16 mouse cellular contexts compared by ENCODE assay signal in genomic region chr5:31983817-31984368, GRCm38 (mm10).
DNase-seq lines count a peak whose midpoint lies in the region; ATAC-seq and TF ChIP-seq lines count a peak whose summit lies in the region.
"Had no signal": no experiment of that assay in that cellular context is flagged by ENCODE, and none has a peak within 500 bp of the region (broad histone marks: within the 10 kb centered on the region; RNA-seq: fewer than 3 reads in every experiment).

No protein-coding gene starts in this region.

- H3K4me2 ChIP-seq in liver, postnatal 0 days (ENCODE audit: low read depth, low read length): 0 out of 2 replicates have a peak overlapping the region, but pooled peaks have one; percentile 3
- H3K4me2 ChIP-seq in liver, embryonic 11.5 days: no peak overlapping the region
- no peak overlapping the region for H3K4me2 ChIP-seq in embryonic facial prominence, embryonic 15.5 days (replicated peaks)
- no peak overlapping the region for H3K4me2 ChIP-seq in stomach, embryonic 16.5 days (ENCODE audit: low read depth, low read length)
- H3K4me2 ChIP-seq: hindbrain, embryonic 13.5 days; intestine, embryonic 15.5 days; liver, embryonic 15.5 days had no signal

- ATAC-seq in liver, postnatal 0 days: no peak
- ATAC-seq in liver, embryonic 11.5 days (replicated peaks; ENCODE audit: low FRiP score): no peak
- peak; percentile 54; the same call in 1 of the 2 replicates for ATAC-seq in embryonic facial prominence, embryonic 15.5 days (ENCODE audit: insufficient number of reproducible peaks, low FRiP score, low TSS enrichment, low read depth)
- no peak for ATAC-seq in stomach, embryonic 16.5 days (ENCODE audit: insufficient read depth, low FRiP score)
- ATAC-seq: intestine, embryonic 15.5 days had no signal

- no peak for TF ChIP-seq RAD21 in MEL (IDR thresholded peaks at IDR 0.05; ENCODE audit: low read depth, low read length)

- no peaks in the 10 kb centered on the region for H3K27me3 ChIP-seq in liver, postnatal 0 days (ENCODE audit: insufficient read depth, low read length)
- no peaks in the 10 kb centered on the region for H3K27me3 ChIP-seq in liver, embryonic 11.5 days (replicated peaks; ENCODE audit: control insufficient read depth, insufficient read depth, low read length)
- H3K27me3 ChIP-seq in MEL (ENCODE audit: control insufficient read depth in 1 of 2, insufficient read depth in 2 of 2, low read length in 2 of 2): no peaks in the 10 kb centered on the region
- no peaks in the 10 kb centered on the region for H3K27me3 ChIP-seq in embryonic facial prominence, embryonic 15.5 days
- no peaks in the 10 kb centered on the region for H3K27me3 ChIP-seq in stomach, embryonic 16.5 days (ENCODE audit: control insufficient read depth, insufficient read depth, low read length)
- H3K27me3 ChIP-seq in hindbrain, embryonic 10.5 days (ENCODE audit: insufficient read depth, poor library complexity, severe bottlenecking): no peaks in the 10 kb centered on the region
- H3K27me3 ChIP-seq: hindbrain, embryonic 13.5 days; intestine, embryonic 15.5 days; liver, embryonic 15.5 days had no signal

- H3K79me2 ChIP-seq in MEL (ENCODE audit: control insufficient read depth, insufficient read depth, low read length, poor library complexity): no peaks in the 10 kb centered on the region

- TF ChIP-seq CTCF in liver, postnatal 0 days (IDR thresholded peaks at IDR 0.05; ENCODE audit: low read depth): no peak
- TF ChIP-seq CTCF in MEL (IDR thresholded peaks at IDR 0.05 in 2 of 3, conservative IDR thresholded peaks at IDR 0.05 in 1 of 3; ENCODE audit: control insufficient read depth in 1 of 3, insufficient read depth in 1 of 3, low read depth in 2 of 3, low read length in 3 of 3, poor library complexity in 1 of 3, severe bottlenecking in 1 of 3): no peak

- DNase-seq in liver, postnatal 0 days: no peak
- no peak for DNase-seq in liver, embryonic 11.5 days (ENCODE audit: low spot score)
- no peak for DNase-seq in MEL (ENCODE audit: low read depth, low spot score)
- no peak for DNase-seq in kidney, postnatal 14 days
- DNase-seq in hindbrain, embryonic 10.5 days (ENCODE audit: low spot score): no peak
- DNase-seq: cerebellum, adult 8-10 months; embryo, embryonic 11 days; gastrocnemius, postnatal 36 days; midbrain, embryonic 14.5 days; right cerebral cortex, postnatal 4 days had no signal

- H3K4me1 ChIP-seq in liver, postnatal 0 days (ENCODE audit: insufficient read depth): peaks cover 3% of the 10 kb centered on the region
- no peaks in the 10 kb centered on the region; the same call in 1 of the 2 replicates for H3K4me1 ChIP-seq in liver, embryonic 11.5 days (replicated peaks; ENCODE audit: control insufficient read depth, insufficient read depth, low read length)
- peaks cover 4 to 14% of the 10 kb centered on the region in 2 experiments for H3K4me1 ChIP-seq in MEL (ENCODE audit: control insufficient read depth in 1 of 2, insufficient read depth in 2 of 2, low read length in 2 of 2)
- peaks cover 16% of the 10 kb centered on the region for H3K4me1 ChIP-seq in embryonic facial prominence, embryonic 15.5 days
- 0 out of 2 replicates have a peak, but pooled peaks cover 3% of the 10 kb centered on the region for H3K4me1 ChIP-seq in stomach, embryonic 16.5 days (ENCODE audit: control insufficient read depth, insufficient read depth, low read length)
- H3K4me1 ChIP-seq in hindbrain, embryonic 10.5 days (replicated peaks): no peaks in the 10 kb centered on the region
- H3K4me1 ChIP-seq: hindbrain, embryonic 13.5 days; intestine, embryonic 15.5 days; liver, embryonic 15.5 days had no signal

- no peaks in the 10 kb centered on the region for H3K36me3 ChIP-seq in liver, postnatal 0 days (replicated peaks; ENCODE audit: insufficient read depth, low read length)
- no peaks in the 10 kb centered on the region for H3K36me3 ChIP-seq in liver, embryonic 11.5 days (ENCODE audit: control insufficient read depth, insufficient read depth, low read length)
- peaks cover 0 to 12% of the 10 kb centered on the region in 2 experiments; a peak in 3 of 4 replicates for H3K36me3 ChIP-seq in MEL (ENCODE audit: control insufficient read depth in 1 of 2, insufficient read depth in 2 of 2, low read length in 2 of 2)
- H3K36me3 ChIP-seq in embryonic facial prominence, embryonic 15.5 days: no peaks in the 10 kb centered on the region
- no peaks in the 10 kb centered on the region for H3K36me3 ChIP-seq in stomach, embryonic 16.5 days (ENCODE audit: control insufficient read depth, insufficient read depth, low read length)
- no peaks in the 10 kb centered on the region for H3K36me3 ChIP-seq in hindbrain, embryonic 10.5 days
- H3K36me3 ChIP-seq: hindbrain, embryonic 13.5 days; intestine, embryonic 15.5 days; liver, embryonic 15.5 days had no signal

- no peak overlapping the region for H3K9ac ChIP-seq in liver, postnatal 0 days (replicated peaks)
- H3K9ac ChIP-seq in liver, embryonic 11.5 days (ENCODE audit: low read depth, low read length): no peak overlapping the region
- H3K9ac ChIP-seq in MEL (ENCODE audit: control insufficient read depth, low read depth, low read length, poor library complexity, severe bottlenecking): no peak overlapping the region
- no peak overlapping the region for H3K9ac ChIP-seq in embryonic facial prominence, embryonic 15.5 days
- H3K9ac ChIP-seq in stomach, embryonic 16.5 days (ENCODE audit: low read length): 0 out of 2 replicates have a peak overlapping the region, but pooled peaks have one; percentile 7
- H3K9ac ChIP-seq: hindbrain, embryonic 13.5 days; intestine, embryonic 15.5 days; liver, embryonic 15.5 days had no signal

- TF ChIP-seq EP300 in liver, postnatal 0 days (IDR thresholded peaks at IDR 0.05; ENCODE audit: low read depth): no peak
- TF ChIP-seq EP300 in MEL (IDR thresholded peaks at IDR 0.05; ENCODE audit: low read depth in 1 of 2, low read length in 2 of 2): no peak

- WGBS in liver, postnatal 0 days (ENCODE audit: insufficient replicate concordance): 54% methylated on average over 2 of the region's 2 CpGs
- WGBS in liver, embryonic 11.5 days: 75% methylated on average over 2 of the region's 2 CpGs
- WGBS in embryonic facial prominence, embryonic 15.5 days: 46% methylated on average over 2 of the region's 2 CpGs
- 71% methylated on average over 2 of the region's 2 CpGs for WGBS in stomach, embryonic 16.5 days
- 88% methylated on average over 2 of the region's 2 CpGs for WGBS in hindbrain, embryonic 10.5 days

- H3K9me3 ChIP-seq in liver, postnatal 0 days (ENCODE audit: low read length): no peaks in the 10 kb centered on the region
- no peaks in the 10 kb centered on the region for H3K9me3 ChIP-seq in liver, embryonic 11.5 days (ENCODE audit: control insufficient read depth, low read length)
- H3K9me3 ChIP-seq in MEL (replicated peaks; ENCODE audit: insufficient read depth, low read length): no peaks in the 10 kb centered on the region
- no peaks in the 10 kb centered on the region for H3K9me3 ChIP-seq in embryonic facial prominence, embryonic 15.5 days (replicated peaks)
- H3K9me3 ChIP-seq in stomach, embryonic 16.5 days (replicated peaks; ENCODE audit: control insufficient read depth, low read length): no peaks in the 10 kb centered on the region
- H3K9me3 ChIP-seq in hindbrain, embryonic 10.5 days: no peaks in the 10 kb centered on the region
- H3K9me3 ChIP-seq: hindbrain, embryonic 13.5 days; intestine, embryonic 15.5 days; liver, embryonic 15.5 days had no signal

- H3K4me3 ChIP-seq in liver, postnatal 0 days (ENCODE audit: low read depth, low read length): no peak overlapping the region
- no peak overlapping the region for H3K4me3 ChIP-seq in liver, embryonic 11.5 days (ENCODE audit: low read depth, low read length)
- no peak overlapping the region for H3K4me3 ChIP-seq in MEL (ENCODE audit: control insufficient read depth in 1 of 2, insufficient read depth in 1 of 2, low read depth in 2 of 2, low read length in 2 of 2)
- no peak overlapping the region for H3K4me3 ChIP-seq in embryonic facial prominence, embryonic 15.5 days (replicated peaks)
- no peak overlapping the region for H3K4me3 ChIP-seq in stomach, embryonic 16.5 days (replicated peaks; ENCODE audit: low read length)
- H3K4me3 ChIP-seq in hindbrain, embryonic 10.5 days: no peak overlapping the region
- H3K4me3 ChIP-seq: hindbrain, embryonic 13.5 days; intestine, embryonic 15.5 days; liver, embryonic 15.5 days had no signal

- TF ChIP-seq POLR2A in MEL (IDR thresholded peaks at IDR 0.05; ENCODE audit: control insufficient read depth in 1 of 2, insufficient read depth in 1 of 2, low read depth in 1 of 2, low read length in 2 of 2, poor library complexity in 1 of 2): no peak

- no peak overlapping the region for H3K27ac ChIP-seq in liver, postnatal 0 days (ENCODE audit: low read depth)
- no peak overlapping the region for H3K27ac ChIP-seq in liver, embryonic 11.5 days (ENCODE audit: low read depth, low read length)
- no peak overlapping the region for H3K27ac ChIP-seq in MEL (ENCODE audit: control insufficient read depth, low read depth, low read length)
- peak overlapping the region; percentile 58; the same call in 1 of the 2 replicates for H3K27ac ChIP-seq in embryonic facial prominence, embryonic 15.5 days (replicated peaks)
- H3K27ac ChIP-seq in stomach, embryonic 16.5 days (ENCODE audit: low read length): peak overlapping the region; percentile 67; the same call in 1 of the 2 replicates
- H3K27ac ChIP-seq in hindbrain, embryonic 10.5 days: no peak overlapping the region
- H3K27ac ChIP-seq: hindbrain, embryonic 13.5 days; intestine, embryonic 15.5 days; kidney, postnatal 0 days; liver, embryonic 15.5 days had no signal

TF ChIP-seq in MEL, 35 proteins besides CTCF, POLR2A, EP300 and RAD21:
- no peak for TF ChIP-seq MEF2A (IDR thresholded peaks at IDR 0.05; ENCODE audit: extremely low read depth, insufficient replicate concordance, low read depth, low read length, poor library complexity, severe bottlenecking)
- peak; percentile 94 for TF ChIP-seq MAFK (IDR thresholded peaks at IDR 0.05; ENCODE audit: borderline replicate concordance, low read depth, low read length)
- no peak for TF ChIP-seq POLR2AphosphoS5 (IDR thresholded peaks at IDR 0.05; ENCODE audit: borderline replicate concordance, low read depth, low read length)
- no peak for TF ChIP-seq ZKSCAN1 (IDR thresholded peaks at IDR 0.05; ENCODE audit: low read depth, low read length)
- TF ChIP-seq SIN3A (IDR thresholded peaks at IDR 0.05; ENCODE audit: low read length): no peak
- no peak for TF ChIP-seq ZNF384 (IDR thresholded peaks at IDR 0.05; ENCODE audit: low read depth, low read length)
- no peak for TF ChIP-seq USF1 (IDR thresholded peaks at IDR 0.05; ENCODE audit: low read depth, low read length)
- TF ChIP-seq TBP (IDR thresholded peaks at IDR 0.05; ENCODE audit: low read depth, low read length): no peak
TF ChIP-seq in MEL: peak in this region for 1.

Comparison
In these comparisons a context has a peak if more than half of its experiments do, and no peak if none do; other contexts are left out.
1. H3K27ac ChIP-seq: peak in embryonic facial prominence, embryonic 15.5 days (single experiment) and stomach, embryonic 16.5 days (single experiment); none in liver, postnatal 0 days (single experiment), liver, embryonic 11.5 days (single experiment), MEL (single experiment) and hindbrain, embryonic 10.5 days (single experiment).